ENCODE assay signal across 21 mouse cellular contexts in genomic region chr2:144182108-144182507, GRCm38 (mm10).
DNase-seq lines count a peak whose midpoint lies in the region; ATAC-seq and TF ChIP-seq lines count a peak whose summit lies in the region.
"Had no signal": no experiment of that assay in that cellular context is flagged by ENCODE, and none has a peak within 500 bp of the region (broad histone marks: within the 10 kb centered on the region; RNA-seq: fewer than 3 reads in every experiment).

No protein-coding gene starts in this region.

- no peaks in the 10 kb centered on the region for H3K9me3 ChIP-seq in liver, embryonic 16.5 days (replicated peaks; ENCODE audit: control insufficient read depth, low read length)
- no peaks in the 10 kb centered on the region for H3K9me3 ChIP-seq in liver, embryonic 11.5 days (ENCODE audit: control insufficient read depth, low read length)
- H3K9me3 ChIP-seq in liver, postnatal 0 days (ENCODE audit: low read length) = no peaks in the 10 kb centered on the region
- H3K9me3 ChIP-seq in stomach, embryonic 16.5 days (replicated peaks; ENCODE audit: control insufficient read depth, low read length) = no peaks in the 10 kb centered on the region
- H3K9me3 ChIP-seq: embryonic facial prominence, embryonic 15.5 days; forebrain, embryonic 10.5 days; heart, embryonic 15.5 days; hindbrain, embryonic 15.5 days had no signal

- no peak overlapping the region for H3K4me3 ChIP-seq in liver, embryonic 16.5 days (ENCODE audit: low read depth, low read length)
- no peak overlapping the region for H3K4me3 ChIP-seq in liver, embryonic 11.5 days (ENCODE audit: low read depth, low read length)
- H3K4me3 ChIP-seq in liver, postnatal 0 days (ENCODE audit: low read depth, low read length) = no peak overlapping the region
- H3K4me3 ChIP-seq in stomach, embryonic 16.5 days (replicated peaks; ENCODE audit: low read length) = no peak overlapping the region
- H3K4me3 ChIP-seq: embryonic facial prominence, embryonic 15.5 days; erythroblast, embryonic 14.5 days; forebrain, embryonic 10.5 days; gastrocnemius, adult 2 months; heart, embryonic 15.5 days; hindbrain, embryonic 15.5 days had no signal

- WGBS in liver, embryonic 16.5 days (ENCODE audit: insufficient replicate concordance) = 48% methylated on average over 5 of the region's 5 CpGs
- 66% methylated on average over 5 of the region's 5 CpGs for WGBS in liver, embryonic 11.5 days
- 48% methylated on average over 5 of the region's 5 CpGs for WGBS in liver, postnatal 0 days (ENCODE audit: insufficient replicate concordance)
- WGBS in stomach, embryonic 16.5 days = 51% methylated on average over 5 of the region's 5 CpGs

- TF ChIP-seq EP300 in liver, postnatal 0 days (IDR thresholded peaks at IDR 0.05; ENCODE audit: low read depth) = no peak

- no peaks in the 10 kb centered on the region for H3K27me3 ChIP-seq in liver, embryonic 16.5 days (ENCODE audit: control insufficient read depth, insufficient read depth, low read depth, low read length)
- H3K27me3 ChIP-seq in liver, embryonic 11.5 days (replicated peaks; ENCODE audit: control insufficient read depth, insufficient read depth, low read length) = no peaks in the 10 kb centered on the region
- no peaks in the 10 kb centered on the region for H3K27me3 ChIP-seq in liver, postnatal 0 days (ENCODE audit: insufficient read depth, low read length)
- no peaks in the 10 kb centered on the region for H3K27me3 ChIP-seq in stomach, embryonic 16.5 days (ENCODE audit: control insufficient read depth, insufficient read depth, low read length)
- H3K27me3 ChIP-seq: embryonic facial prominence, embryonic 15.5 days; heart, embryonic 15.5 days; hindbrain, embryonic 15.5 days had no signal

- no peak overlapping the region for H3K4me2 ChIP-seq in liver, embryonic 16.5 days (ENCODE audit: low read depth, low read length)
- H3K4me2 ChIP-seq in liver, embryonic 11.5 days = no peak overlapping the region
- no peak overlapping the region for H3K4me2 ChIP-seq in liver, postnatal 0 days (ENCODE audit: low read depth, low read length)
- no peak overlapping the region for H3K4me2 ChIP-seq in stomach, embryonic 16.5 days (ENCODE audit: low read depth, low read length)
- H3K4me2 ChIP-seq: embryonic facial prominence, embryonic 15.5 days; heart, embryonic 11.5 days; heart, embryonic 15.5 days; hindbrain, embryonic 15.5 days had no signal

- H3K9ac ChIP-seq in liver, embryonic 16.5 days (ENCODE audit: low read depth, low read length) = no peak overlapping the region
- no peak overlapping the region for H3K9ac ChIP-seq in liver, embryonic 11.5 days (ENCODE audit: low read depth, low read length)
- no peak overlapping the region for H3K9ac ChIP-seq in liver, postnatal 0 days (replicated peaks)
- no peak overlapping the region for H3K9ac ChIP-seq in stomach, embryonic 16.5 days (ENCODE audit: low read length)
- H3K9ac ChIP-seq: embryonic facial prominence, embryonic 15.5 days; heart, embryonic 15.5 days; hindbrain, embryonic 15.5 days had no signal

- DNase-seq in liver, embryonic 11.5 days (ENCODE audit: low spot score) = no peak
- DNase-seq in liver, postnatal 0 days = no peak
- DNase-seq in lung, postnatal 25 days (ENCODE audit: low spot score) = peak; percentile 23
- no peak for DNase-seq in gastrocnemius, postnatal 25 days
- DNase-seq in layer of hippocampus, postnatal 10 days (ENCODE audit: low spot score in 2 of 2) = no peak
- DNase-seq: adrenal gland, adult 8-10 months; adrenal gland, postnatal 36 days; cerebellum, adult 2 months; embryo, embryonic 11 days; gastrocnemius, adult 2 months; heart, adult 18-20 months; heart, postnatal 14 days had no signal

- H3K36me3 ChIP-seq in liver, embryonic 16.5 days (ENCODE audit: control insufficient read depth, insufficient read depth) = no peaks in the 10 kb centered on the region
- H3K36me3 ChIP-seq in liver, embryonic 11.5 days (ENCODE audit: control insufficient read depth, insufficient read depth, low read length) = no peaks in the 10 kb centered on the region
- no peaks in the 10 kb centered on the region for H3K36me3 ChIP-seq in liver, postnatal 0 days (replicated peaks; ENCODE audit: insufficient read depth, low read length)
- H3K36me3 ChIP-seq in stomach, embryonic 16.5 days (ENCODE audit: control insufficient read depth, insufficient read depth, low read length) = no peaks in the 10 kb centered on the region
- H3K36me3 ChIP-seq: embryonic facial prominence, embryonic 15.5 days; forebrain, embryonic 10.5 days; heart, embryonic 15.5 days; hindbrain, embryonic 15.5 days had no signal

- peak overlapping the region; percentile 36; the same call in 1 of the 2 replicates for H3K27ac ChIP-seq in liver, embryonic 16.5 days (ENCODE audit: low read length)
- H3K27ac ChIP-seq in liver, embryonic 11.5 days (ENCODE audit: low read depth, low read length) = no peak overlapping the region
- H3K27ac ChIP-seq in liver, postnatal 0 days (ENCODE audit: low read depth) = peak overlapping the region; percentile 68
- H3K27ac ChIP-seq in stomach, embryonic 16.5 days (ENCODE audit: low read length) = no peak overlapping the region
- H3K27ac ChIP-seq: embryonic facial prominence, embryonic 15.5 days; gastrocnemius, adult 2 months; heart, embryonic 15.5 days; hindbrain, embryonic 15.5 days had no signal

- H3K4me1 ChIP-seq in liver, embryonic 16.5 days (ENCODE audit: control insufficient read depth, low read depth, low read length) = peaks cover 11% of the 10 kb centered on the region
- H3K4me1 ChIP-seq in liver, embryonic 11.5 days (replicated peaks; ENCODE audit: control insufficient read depth, insufficient read depth, low read length) = peaks cover 23% of the 10 kb centered on the region
- peaks cover 27% of the 10 kb centered on the region for H3K4me1 ChIP-seq in liver, postnatal 0 days (ENCODE audit: insufficient read depth)
- peaks cover 6% of the 10 kb centered on the region for H3K4me1 ChIP-seq in stomach, embryonic 16.5 days (ENCODE audit: control insufficient read depth, insufficient read depth, low read length)
- H3K4me1 ChIP-seq: hindbrain, embryonic 15.5 days had no signal

- ATAC-seq in liver, embryonic 16.5 days (ENCODE audit: low read depth) = peak; percentile 82
- ATAC-seq in liver, embryonic 11.5 days (replicated peaks; ENCODE audit: low FRiP score) = no peak
- ATAC-seq in liver, postnatal 0 days = peak; percentile 80
- peak; percentile 74; the same call in 1 of the 2 replicates for ATAC-seq in stomach, embryonic 16.5 days (ENCODE audit: insufficient read depth, low FRiP score)
- ATAC-seq: forebrain, embryonic 14.5 days had no signal

- no peak for TF ChIP-seq CTCF in liver, postnatal 0 days (IDR thresholded peaks at IDR 0.05; ENCODE audit: low read depth)

Comparison
In these comparisons a context has a peak if more than half of its experiments do, and no peak if none do; other contexts are left out.
1. H3K27ac ChIP-seq: peak in liver, embryonic 16.5 days (single experiment) and liver, postnatal 0 days (single experiment); none in liver, embryonic 11.5 days (single experiment) and stomach, embryonic 16.5 days (single experiment).